Mouse (Mus musculus) lung, postnatal 0 days (tissue): Measurements from ENCODE around the gene Arrdc2. TPM values are rescaled to one million over a fixed set of nuclear protein-coding genes. Genes with fewer than 3 reads are reported as not detected.

Experiments
- ATAC-seq: fragments of 200-750 bp; cut with Nextera tagmentation; 2 replicates; pipeline ENCODE4 v1.8.0; 2017; ENCODE audit warnings: moderate library complexity
- DNase-seq: peaks from one replicate; pipeline ENCODE4 v3.0.0-alpha.2; 2016; ENCODE audit warnings: low spot score
- H3K27ac ChIP-seq: fragments of 300-500 bp; sonication (generic); 2 replicates; pipeline ENCODE4 v1.5.1; 2014; ENCODE audit warnings: antibody characterized with exemption, mild to moderate bottlenecking, low read length, mixed read lengths
- H3K27me3 ChIP-seq: fragments of 300-500 bp; sonication (generic); replicated peaks from 2 replicates; pipeline ENCODE4 v1.6.1; 2014; ENCODE audit warnings: low read length, mixed read lengths; ENCODE audit not compliant: insufficient read depth
- H3K36me3 ChIP-seq: fragments of 300-500 bp; sonication (generic); 2 replicates; pipeline ENCODE4 v1.6.1; 2014; ENCODE audit warnings: low read length, mixed read lengths; ENCODE audit not compliant: insufficient read depth
- H3K4me1 ChIP-seq: fragments of 300-500 bp; sonication (generic); 2 replicates; pipeline ENCODE4 v1.6.1; 2014; ENCODE audit warnings: antibody characterized with exemption, low read depth, low read length, mixed read lengths; ENCODE audit not compliant: insufficient read depth
- H3K4me2 ChIP-seq: fragments of 300-500 bp; sonication (generic); replicated peaks from 2 replicates; pipeline ENCODE4 v1.6.1; 2014; ENCODE audit warnings: low read depth, mild to moderate bottlenecking, low read length, moderate library complexity, mixed read lengths
- H3K4me3 ChIP-seq: fragments of 300-500 bp; sonication (generic); 2 replicates; pipeline ENCODE4 v1.5.1; 2014; ENCODE audit warnings: low read depth, low read length
- H3K9ac ChIP-seq: fragments of 300-500 bp; sonication (generic); replicated peaks from 2 replicates; pipeline ENCODE4 v1.6.1; 2014; ENCODE audit warnings: low read depth, mild to moderate bottlenecking
- H3K9me3 ChIP-seq: fragments of 300-500 bp; sonication (generic); 2 replicates; pipeline ENCODE4 v1.6.1; 2016; ENCODE audit warnings: low read length, mixed read lengths
- CTCF ChIP-seq: IDR thresholded peaks from 2 replicates; pipeline ENCODE4 v1.5.1; 2016; ENCODE audit warnings: antibody characterized with exemption, mild to moderate bottlenecking
- EP300 ChIP-seq: IDR thresholded peaks from 2 replicates; pipeline ENCODE4 v1.6.1; 2016; ENCODE audit warnings: antibody characterized with exemption, mild to moderate bottlenecking, control low read depth
- WGBS: fragments of 180-500 bp; shearing (Covaris S2); extraction: QIAGEN DNeasy Blood & Tissue Kit; methylation state at CpG from one replicate; pipeline ENCODE4 v1.1.7; 2014; 5-methylcytosine and 5-hydroxymethylcytosine counted together
- polyA plus RNA-seq: library from polyadenylated mRNA; unstranded; fragments of >200 nt; fragmentation: Nextera tagmentation; extraction: Ambion mirVana; gene quantifications from 2 replicates; pipeline ENCODE4 v1.2.1, GENCODE M21; 2015

The Arrdc2 gene
- polyA plus RNA-seq, 1 experiment from 2014 or later, result 10.7 TPM

DNA sequence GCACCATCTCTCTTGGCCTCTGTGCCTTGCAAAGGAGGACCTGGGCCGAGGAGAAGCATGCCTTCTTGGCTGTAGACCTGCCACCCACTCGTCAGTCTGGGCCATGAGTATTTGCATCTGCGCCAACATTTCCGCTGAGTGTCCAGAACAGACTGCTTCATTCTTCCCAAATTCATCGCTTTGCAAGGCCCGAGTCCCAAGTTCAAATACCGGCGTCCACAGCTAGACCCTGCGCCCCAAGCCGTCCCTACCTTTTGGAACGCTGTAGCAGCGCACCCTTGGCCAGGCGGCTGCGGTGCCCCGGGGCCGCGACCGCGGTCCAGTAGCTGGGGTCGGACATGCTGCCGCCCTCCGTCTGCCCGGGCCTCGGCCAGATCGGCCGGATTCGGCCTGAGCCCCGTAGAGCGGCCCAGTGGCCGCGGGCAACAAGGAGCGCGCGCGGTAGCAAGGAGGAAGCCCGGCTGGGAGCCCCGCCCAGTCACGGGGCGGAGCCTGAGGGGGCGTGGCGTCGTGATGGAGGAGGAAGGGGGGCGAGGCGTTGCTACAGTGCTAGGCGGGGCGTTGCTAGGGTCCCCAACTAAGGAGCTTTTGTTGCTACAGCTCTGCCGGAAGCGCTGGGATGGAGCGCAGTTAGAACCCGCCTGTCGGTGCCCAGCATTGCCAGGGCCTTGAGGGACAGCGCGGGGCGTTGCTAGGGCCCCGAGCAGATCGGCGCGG, 47.4 kb downstream of the Arrdc2 start:
- WGBS, result 2% methylated on average over 58 of the region's 58 CpGs
- no peaks in the 10 kb centered on the region for H3K27me3 ChIP-seq
- H3K4me3 ChIP-seq, result peak overlapping the region; percentile 60
- ATAC-seq (peak; percentile 80), DNase-seq (peak; percentile 98)
- H3K4me1 ChIP-seq, result peaks cover 25% of the 10 kb centered on the region
- H3K36me3 ChIP-seq, result no peaks in the 10 kb centered on the region; the same call in 1 of the 2 replicates
- peak overlapping the region; percentile 64 for H3K27ac ChIP-seq
- H3K9ac ChIP-seq, result peak overlapping the region; percentile 79
- TF ChIP-seq EP300, result no peak
- TF ChIP-seq CTCF, result no peak
- H3K9me3 ChIP-seq, result no peaks in the 10 kb centered on the region
- peak overlapping the region; percentile 89 for H3K4me2 ChIP-seq

DNA sequence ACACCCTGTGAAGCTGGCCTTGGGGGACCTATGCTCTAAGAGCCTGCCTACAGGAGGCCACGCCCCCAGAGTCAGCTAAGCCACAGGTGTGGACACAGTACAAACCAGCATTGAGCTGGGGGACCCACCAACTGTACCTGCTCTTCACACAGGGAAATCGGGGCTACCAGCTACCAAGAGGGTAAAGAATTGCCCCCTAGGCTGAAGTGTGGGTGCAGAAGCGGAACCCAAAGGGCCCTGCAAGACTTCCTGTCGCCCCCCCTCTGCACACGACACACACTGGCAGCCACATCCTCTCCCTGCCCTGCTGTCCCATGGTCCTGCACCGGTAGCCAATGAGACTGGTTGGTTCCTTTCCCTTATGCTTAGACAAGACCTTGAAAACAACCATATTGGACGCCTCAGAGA, 48.2 kb downstream of the Arrdc2 start:
- WGBS, result 46% methylated on average over 7 of the region's 7 CpGs
- Histone ChIP-seq H3K4me3 (peak overlapping the region; percentile 60; the same call in 1 of the 2 replicates), H3K9me3 (no peaks in the 10 kb centered on the region), H3K27ac (peak overlapping the region; percentile 64; the same call in 1 of the 2 replicates), H3K36me3 (no peaks in the 10 kb centered on the region; the same call in 1 of the 2 replicates), H3K27me3 (no peaks in the 10 kb centered on the region), H3K4me1 (peaks cover 20% of the 10 kb centered on the region), H3K9ac (peak overlapping the region; percentile 23; the same call in 1 of the 2 replicates), H3K4me2 (peak overlapping the region; percentile 89)
- ATAC-seq (no peak), DNase-seq (peak; percentile 61)
- TF ChIP-seq EP300 (no peak), CTCF (no peak)

GRCm38 (mm10) chr8:70790846-70791245, 48.7 kb downstream of the Arrdc2 start:
- peaks cover 3% of the 10 kb centered on the region for H3K36me3 ChIP-seq
- H3K9me3 ChIP-seq, result no peaks in the 10 kb centered on the region
- no peak overlapping the region for H3K27ac ChIP-seq
- no peak overlapping the region for H3K4me3 ChIP-seq
- H3K27me3 ChIP-seq, result no peaks in the 10 kb centered on the region
- WGBS, result 53% methylated on average over 8 of the region's 8 CpGs
- DNase-seq (no peak), ATAC-seq (no peak)
- H3K9ac ChIP-seq, result peak overlapping the region; percentile 23; the same call in 1 of the 2 replicates
- TF ChIP-seq EP300, result no peak
- no peak for TF ChIP-seq CTCF
- peaks cover 20% of the 10 kb centered on the region for H3K4me1 ChIP-seq
- H3K4me2 ChIP-seq, result peak overlapping the region; percentile 89

- H3K27me3 ChIP-seq, result no peaks in the 10 kb centered on the region
- no peak overlapping the region for H3K27ac ChIP-seq
- H3K4me2 ChIP-seq, result no peak overlapping the region
- H3K4me3 ChIP-seq, result no peak overlapping the region
- H3K36me3 ChIP-seq, result peaks cover 13% of the 10 kb centered on the region
- H3K9me3 ChIP-seq, result no peaks in the 10 kb centered on the region
- no peak for DNase-seq
- WGBS, result 79% methylated on average over 10 of the region's 10 CpGs
- H3K4me1 ChIP-seq, result peaks cover 20% of the 10 kb centered on the region
- no peak for TF ChIP-seq CTCF
- TF ChIP-seq EP300, result no peak
- no peak overlapping the region for H3K9ac ChIP-seq
- no peak for ATAC-seq
These were observed 50.5 kb downstream of the Arrdc2 start for GRCm38 (mm10) chr8:70789046-70789445.

GRCm38 (mm10) chr8:70787941-70788667, 51.4 kb downstream of the Arrdc2 start:
- Histone ChIP-seq H3K4me2 (no peak overlapping the region; the same call in 1 of the 2 replicates), H3K4me1 (peaks cover 18% of the 10 kb centered on the region), H3K9me3 (no peaks in the 10 kb centered on the region), H3K9ac (no peak overlapping the region), H3K36me3 (peaks cover 14% of the 10 kb centered on the region), H3K4me3 (no peak overlapping the region), H3K27me3 (no peaks in the 10 kb centered on the region), H3K27ac (no peak overlapping the region)
- TF ChIP-seq EP300, result no peak
- no peak for TF ChIP-seq CTCF
- DNase-seq (peak; percentile 76), ATAC-seq (peak; percentile 25)
- WGBS, result 31% methylated on average over 28 of the region's 30 CpGs

GRCm38 (mm10) chr8:70787051-70787445, 52.5 kb downstream of the Arrdc2 start:
- H3K9me3 ChIP-seq, result no peaks in the 10 kb centered on the region
- H3K27ac ChIP-seq, result no peak overlapping the region
- no peak overlapping the region for H3K4me2 ChIP-seq
- H3K36me3 ChIP-seq, result peaks cover 17% of the 10 kb centered on the region
- ATAC-seq (no peak), DNase-seq (no peak)
- no peaks in the 10 kb centered on the region for H3K27me3 ChIP-seq
- 84% methylated on average over 3 of the region's 3 CpGs for WGBS
- H3K4me3 ChIP-seq, result no peak overlapping the region
- H3K9ac ChIP-seq, result no peak overlapping the region
- TF ChIP-seq CTCF, result no peak
- peaks cover 11% of the 10 kb centered on the region for H3K4me1 ChIP-seq
